Mouse (Mus musculus): ENCODE results near the gene Wdfy3. TPM values are rescaled to one million over a fixed set of nuclear protein-coding genes. Genes with fewer than 3 reads are reported as not detected.
A peak's percentile ranks its signal among the peaks of the same experiment; 100 is the strongest.

Gene Wdfy3
- polyA plus RNA-seq, 1 experiment: 32.4 TPM

DNA sequence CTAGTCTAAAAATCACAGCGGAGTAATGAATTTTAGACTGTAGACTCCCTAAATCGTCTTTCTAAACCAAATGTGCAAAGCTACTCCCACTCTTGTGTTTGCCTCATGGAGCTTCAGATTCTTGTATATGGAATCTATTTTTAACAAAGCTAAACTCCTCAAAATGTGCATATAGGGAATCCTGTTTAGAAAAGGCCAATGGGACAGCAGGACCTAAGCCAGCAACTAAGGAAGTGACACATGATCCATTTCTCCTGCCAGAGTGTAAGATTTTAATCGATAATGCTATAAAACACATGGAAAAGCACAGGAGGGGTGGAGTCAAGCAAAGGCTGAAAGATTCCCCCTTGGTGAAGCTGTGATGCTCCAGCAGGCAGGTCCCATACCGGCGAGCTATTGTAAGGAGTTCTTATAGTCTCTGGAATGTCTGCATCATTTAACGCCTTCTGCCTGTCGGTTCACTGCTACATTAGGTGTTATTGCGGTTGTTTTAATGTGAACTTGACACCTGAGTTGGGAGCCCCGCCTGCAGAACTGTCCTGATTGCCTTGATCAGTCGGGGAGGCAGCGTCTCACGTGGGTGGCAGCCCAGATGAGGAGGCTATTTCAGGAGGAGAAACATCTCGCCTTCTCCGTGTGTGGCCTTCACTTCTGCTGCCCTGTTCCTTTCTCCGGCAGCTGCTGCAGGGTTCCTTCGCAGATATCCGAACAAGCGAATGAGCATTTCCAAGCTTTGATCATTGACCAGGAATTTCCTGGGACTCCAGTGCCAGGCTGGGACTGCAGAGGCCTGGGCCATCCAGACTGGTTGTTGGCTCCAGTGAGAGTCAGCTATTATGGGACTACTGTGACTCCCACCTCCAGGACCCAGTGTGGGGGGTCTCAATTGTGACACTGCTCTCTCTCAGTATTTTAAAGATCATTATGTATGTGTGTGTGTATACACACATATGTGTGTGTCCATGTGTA, 15.3 kb upstream of the Wdfy3 start:
- 34% methylated on average over 18 of the region's 18 CpGs for WGBS
- no peak for DNase-seq
- TF ChIP-seq POLR2A (IDR thresholded peaks at IDR 0.05; ENCODE audit: borderline replicate concordance, extremely low read depth, low read depth, low read length) (no peak), CTCF (IDR thresholded peaks at IDR 0.05; ENCODE audit: insufficient read depth, low read length) (no peak)
- Histone ChIP-seq H3K4me3 (replicated peaks; ENCODE audit: extremely low read depth, low read depth, low read length) (no peak overlapping the region), H3K4me1 (ENCODE audit: control insufficient read depth, insufficient read depth, low read length) (no peaks in the 10 kb centered on the region)

DNA sequence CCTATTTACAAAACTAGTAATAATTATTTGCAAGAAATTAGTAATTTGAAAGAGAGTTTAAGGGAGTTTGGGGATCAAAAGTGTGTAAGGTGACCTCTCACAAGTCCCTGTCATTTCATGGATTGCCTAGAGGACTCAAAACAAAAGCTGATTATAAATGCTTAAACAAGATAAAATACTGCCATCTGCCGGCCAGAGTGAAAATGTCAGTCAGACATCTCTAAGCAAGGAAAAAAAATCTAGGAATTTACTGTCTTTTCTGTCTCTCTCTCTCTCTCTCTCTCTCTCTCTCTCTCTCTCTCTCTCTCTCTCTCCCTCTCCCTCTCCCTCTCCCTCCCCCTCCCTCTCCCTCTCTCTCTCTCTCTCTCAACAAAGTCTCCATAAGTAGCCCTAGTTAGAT, 4.4 kb upstream of the Wdfy3 start:
- 5% methylated on average over 1 of the region's 1 CpGs for WGBS

DNA sequence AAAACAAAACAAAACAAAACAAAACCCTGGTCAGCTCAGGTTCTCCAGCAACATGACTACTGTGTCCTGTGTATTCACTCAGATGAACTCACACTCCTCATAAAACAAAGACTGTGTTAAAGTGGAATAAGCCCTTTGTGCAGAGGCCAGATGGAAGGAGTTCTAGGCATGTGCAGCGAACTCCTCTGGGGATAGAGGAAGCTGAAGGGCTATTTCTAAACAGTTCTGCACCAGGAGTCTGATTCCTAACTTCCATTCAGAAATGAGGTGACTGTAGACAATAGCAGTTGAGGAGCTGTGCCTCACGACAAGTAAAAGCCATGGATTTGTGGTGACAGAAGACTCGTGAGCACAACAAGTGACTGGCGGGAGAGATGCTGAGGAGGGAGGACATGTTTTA, 2.3 kb upstream of the Wdfy3 start:
- Histone ChIP-seq H3K4me3 (replicated peaks; ENCODE audit: extremely low read depth, low read depth, low read length) (no peak overlapping the region), H3K4me1 (ENCODE audit: control insufficient read depth, insufficient read depth, low read length) (peaks cover 7% of the 10 kb centered on the region; the same call in 1 of the 2 replicates)
- TF ChIP-seq POLR2A (IDR thresholded peaks at IDR 0.05; ENCODE audit: borderline replicate concordance, extremely low read depth, low read depth, low read length) (no peak), CTCF (IDR thresholded peaks at IDR 0.05; ENCODE audit: insufficient read depth, low read length) (no peak)
- no peak for DNase-seq
- WGBS: 77% methylated on average over 4 of the region's 4 CpGs

More for the DNA sequence above, 4.4 kb upstream of the Wdfy3 start:
- no peak overlapping the region for H3K4me3 ChIP-seq (replicated peaks; ENCODE audit: extremely low read depth, low read depth, low read length)
- DNase-seq: peak; percentile 34
- H3K4me1 ChIP-seq (ENCODE audit: control insufficient read depth, insufficient read depth, low read length): 0 out of 2 replicates have a peak, but pooled peaks cover 4% of the 10 kb centered on the region
- TF ChIP-seq POLR2A (IDR thresholded peaks at IDR 0.05; ENCODE audit: borderline replicate concordance, extremely low read depth, low read depth, low read length) (no peak), CTCF (IDR thresholded peaks at IDR 0.05; ENCODE audit: insufficient read depth, low read length) (peak; percentile 29; the same call in 1 of the 2 replicates)

DNA sequence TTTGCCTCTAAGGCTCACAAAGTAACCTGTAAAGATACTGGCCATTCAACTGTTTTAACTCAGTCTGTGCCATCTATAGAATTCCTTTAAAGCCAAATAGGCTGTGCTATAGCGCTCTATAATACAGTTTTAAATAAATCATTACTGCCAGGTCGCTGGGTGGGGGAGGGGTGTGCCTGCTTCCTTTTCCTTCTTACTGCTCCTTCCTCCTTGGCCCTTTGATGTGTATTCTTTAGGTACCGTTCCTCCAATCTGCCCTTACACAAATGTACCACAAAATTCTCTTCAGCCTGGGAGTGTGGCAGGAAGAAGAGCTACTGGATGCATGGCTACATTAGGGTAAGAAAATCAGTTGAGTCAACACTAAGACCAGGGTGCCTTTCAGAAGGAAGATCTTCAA, 1.5 kb upstream of the Wdfy3 start:
- TF ChIP-seq CTCF (IDR thresholded peaks at IDR 0.05; ENCODE audit: insufficient read depth, low read length): no peak
- TF ChIP-seq POLR2A (IDR thresholded peaks at IDR 0.05; ENCODE audit: borderline replicate concordance, extremely low read depth, low read depth, low read length): no peak
- Histone ChIP-seq H3K4me3 (replicated peaks; ENCODE audit: extremely low read depth, low read depth, low read length) (no peak overlapping the region), H3K4me1 (ENCODE audit: control insufficient read depth, insufficient read depth, low read length) (peaks cover 7% of the 10 kb centered on the region; the same call in 1 of the 2 replicates)
- no peak for DNase-seq
- WGBS: 57% methylated on average over 3 of the region's 3 CpGs

DNA sequence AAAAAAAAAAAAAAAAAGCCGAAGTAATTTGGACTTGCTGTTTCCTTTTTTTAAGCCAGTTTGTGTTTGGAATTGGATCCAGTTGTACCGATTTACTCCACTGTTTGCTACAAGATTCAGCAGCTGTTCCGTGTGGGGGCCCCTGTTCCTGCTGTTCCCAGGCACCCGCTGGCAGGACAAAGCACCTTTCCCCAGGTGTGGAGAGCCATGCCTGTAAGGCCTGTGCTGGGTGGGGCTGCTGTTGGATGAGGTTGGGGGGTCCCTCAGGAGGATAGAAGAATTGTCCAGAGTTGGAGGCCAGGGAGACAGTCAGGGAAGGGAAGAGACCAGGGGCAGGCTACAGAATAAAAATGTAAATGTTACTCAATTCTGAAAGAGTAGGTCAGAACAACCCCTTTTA, 1.1 kb upstream of the Wdfy3 start:
- peak overlapping the region; percentile 4 for H3K4me3 ChIP-seq (replicated peaks; ENCODE audit: extremely low read depth, low read depth, low read length)
- peaks cover 7% of the 10 kb centered on the region; the same call in 1 of the 2 replicates for H3K4me1 ChIP-seq (ENCODE audit: control insufficient read depth, insufficient read depth, low read length)
- WGBS: 41% methylated on average over 4 of the region's 4 CpGs
- TF ChIP-seq POLR2A (IDR thresholded peaks at IDR 0.05; ENCODE audit: borderline replicate concordance, extremely low read depth, low read depth, low read length): no peak
- TF ChIP-seq CTCF (IDR thresholded peaks at IDR 0.05; ENCODE audit: insufficient read depth, low read length): no peak
- DNase-seq: no peak

DNA sequence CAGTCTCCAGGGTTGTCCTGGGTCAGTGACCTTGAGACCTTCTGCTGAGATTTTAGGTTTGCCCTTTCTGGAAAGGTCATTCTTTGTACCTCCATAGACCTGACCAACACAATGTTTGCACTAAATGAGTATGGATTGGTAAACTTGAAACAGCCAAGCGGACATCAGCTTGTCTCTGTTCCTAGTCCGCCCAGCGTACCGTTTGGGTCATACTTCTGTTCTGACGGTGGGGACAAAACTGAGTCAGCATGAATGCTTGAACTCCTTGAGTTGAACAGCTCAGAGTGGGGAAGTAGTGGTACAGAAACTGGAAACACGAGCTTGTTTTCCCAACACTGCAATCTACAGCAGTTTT, 670 bp upstream of the Wdfy3 start:
- Histone ChIP-seq H3K4me1 (ENCODE audit: control insufficient read depth, insufficient read depth, low read length) (peaks cover 7% of the 10 kb centered on the region; the same call in 1 of the 2 replicates), H3K4me3 (replicated peaks; ENCODE audit: extremely low read depth, low read depth, low read length) (peak overlapping the region; percentile 89)
- 12% methylated on average over 6 of the region's 6 CpGs for WGBS
- no peak for DNase-seq
- no peak for TF ChIP-seq POLR2A (IDR thresholded peaks at IDR 0.05; ENCODE audit: borderline replicate concordance, extremely low read depth, low read depth, low read length)
- TF ChIP-seq CTCF (IDR thresholded peaks at IDR 0.05; ENCODE audit: insufficient read depth, low read length): no peak

DNA sequence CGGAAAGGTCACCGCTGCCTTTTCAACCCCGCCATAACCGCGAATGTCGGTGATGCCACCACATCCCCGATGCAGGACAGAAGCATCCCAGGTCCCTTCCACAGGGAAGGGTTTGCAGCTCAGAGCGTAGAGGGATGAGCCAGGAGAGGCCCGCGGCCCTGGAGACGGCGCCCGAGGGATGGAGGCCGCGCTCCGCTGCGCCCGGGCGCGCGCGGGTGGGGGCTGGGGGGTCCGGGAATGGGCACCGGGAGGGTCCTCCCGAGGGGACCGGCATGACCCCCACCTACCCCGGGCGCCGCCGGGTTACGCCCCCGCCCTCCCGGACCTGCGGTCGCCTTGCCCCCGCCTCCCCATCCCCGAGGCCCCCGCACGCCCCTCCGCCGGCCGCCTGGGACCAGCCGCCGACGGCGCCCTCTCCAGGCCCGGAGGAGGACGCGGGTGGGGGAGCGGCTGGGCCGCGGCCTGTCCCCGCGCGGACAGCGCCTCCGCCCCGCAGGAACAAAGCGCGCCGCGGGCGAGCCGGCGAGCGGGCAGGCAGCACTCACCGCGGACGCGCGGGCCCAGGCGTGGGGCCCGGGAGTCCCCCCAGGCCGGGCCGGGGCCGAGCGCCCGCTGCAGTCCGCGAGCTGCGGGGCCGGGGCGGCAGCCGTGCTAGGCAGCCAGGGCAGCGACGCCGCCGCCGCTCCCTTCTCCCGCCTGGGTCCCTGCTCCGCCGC, 512 bp downstream of the Wdfy3 start:
- TF ChIP-seq CTCF (IDR thresholded peaks at IDR 0.05; ENCODE audit: insufficient read depth, low read length) (no peak), POLR2A (IDR thresholded peaks at IDR 0.05; ENCODE audit: borderline replicate concordance, extremely low read depth, low read depth, low read length) (no peak)
- DNase-seq: no peak
- Histone ChIP-seq H3K4me3 (replicated peaks; ENCODE audit: extremely low read depth, low read depth, low read length) (peak overlapping the region; percentile 89), H3K4me1 (ENCODE audit: control insufficient read depth, insufficient read depth, low read length) (peaks cover 7% of the 10 kb centered on the region; the same call in 1 of the 2 replicates)
- whole genome bisulfite sequencing: under 1% methylated on average over 56 of the region's 92 CpGs

DNA sequence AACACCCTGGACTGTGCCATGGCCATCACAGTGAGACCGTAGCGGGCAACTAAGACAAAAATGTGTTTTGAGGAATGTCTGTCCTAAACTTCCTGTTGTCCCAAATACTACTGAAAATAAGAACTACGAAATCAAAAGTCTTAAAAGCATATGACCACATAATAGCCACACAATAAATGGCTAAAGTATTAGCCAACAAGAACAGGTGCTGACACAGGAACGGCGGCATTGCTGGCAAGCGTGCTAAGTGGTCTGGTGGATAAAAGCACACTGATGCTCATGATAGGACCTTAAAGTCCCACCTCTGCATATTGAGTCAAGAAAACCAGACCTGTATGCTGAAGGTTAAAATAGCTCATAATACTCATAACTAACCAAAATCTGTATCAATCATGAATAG, 3.3 kb downstream of the Wdfy3 start:
- H3K4me1 ChIP-seq (ENCODE audit: control insufficient read depth, insufficient read depth, low read length): peaks cover 15% of the 10 kb centered on the region
- WGBS: 75% methylated on average over 6 of the region's 6 CpGs
- no peak for DNase-seq
- no peak overlapping the region for H3K4me3 ChIP-seq (replicated peaks; ENCODE audit: extremely low read depth, low read depth, low read length)
- TF ChIP-seq POLR2A (IDR thresholded peaks at IDR 0.05; ENCODE audit: borderline replicate concordance, extremely low read depth, low read depth, low read length) (no peak), CTCF (IDR thresholded peaks at IDR 0.05; ENCODE audit: insufficient read depth, low read length) (no peak)

DNA sequence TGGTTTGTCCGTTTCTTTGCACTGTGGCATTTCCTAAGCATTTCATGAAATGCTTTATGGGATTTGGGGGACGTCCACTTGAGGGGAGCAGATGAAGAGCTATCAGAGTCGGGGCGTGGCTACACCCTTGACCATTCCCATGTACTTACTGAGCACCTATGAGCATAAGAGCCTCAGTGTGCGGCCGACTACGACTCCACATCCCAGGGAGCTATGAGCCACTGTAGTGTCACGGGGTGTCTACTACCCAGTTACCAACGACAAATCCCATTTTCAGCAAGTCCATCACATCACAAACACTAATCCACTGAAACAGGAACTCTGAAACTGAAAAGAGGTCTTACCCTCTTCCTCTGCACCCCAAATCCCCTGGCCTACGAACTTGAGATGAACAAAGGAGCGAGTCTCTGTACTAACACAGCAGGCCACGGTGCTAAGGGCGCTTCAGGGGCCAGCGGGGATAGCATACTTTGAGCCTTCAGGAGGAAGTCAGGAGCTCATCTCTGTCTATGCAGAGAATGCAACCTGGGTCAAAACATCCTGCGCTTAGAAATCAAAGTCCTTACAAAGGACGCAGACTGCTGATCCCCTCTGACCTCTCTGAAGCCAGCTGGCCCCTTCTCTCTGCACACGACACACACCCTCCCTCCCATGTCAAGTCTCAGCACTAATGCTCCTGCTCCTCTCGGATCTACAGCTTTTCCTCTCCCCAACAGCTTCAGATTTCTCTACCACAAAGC, 6.5 kb downstream of the Wdfy3 start:
- H3K4me3 ChIP-seq (replicated peaks; ENCODE audit: extremely low read depth, low read depth, low read length): no peak overlapping the region
- peaks cover 8% of the 10 kb centered on the region for H3K4me1 ChIP-seq (ENCODE audit: control insufficient read depth, insufficient read depth, low read length)
- TF ChIP-seq POLR2A (IDR thresholded peaks at IDR 0.05; ENCODE audit: borderline replicate concordance, extremely low read depth, low read depth, low read length) (no peak), CTCF (IDR thresholded peaks at IDR 0.05; ENCODE audit: insufficient read depth, low read length) (no peak)
- 55% methylated on average over 18 of the region's 18 CpGs for WGBS
- no peak for DNase-seq

All from lung, adult 2 months (tissue).